Mouse (Mus musculus) C2C12 (cell line): ENCODE data around the gene Pld4.
"Not testable (repeated sequence)": the region's sequence is repeated elsewhere in the genome, so short reads cannot be mapped to it uniquely, and the experiment has no call there.

Experiments used
- CTCF ChIP-seq: IDR thresholded peaks from one replicate; pipeline ENCODE4 v1.5.1; 2011; ENCODE audit not compliant: control insufficient read depth, insufficient read depth, insufficient read length
- MAX ChIP-seq: IDR thresholded peaks from one replicate; pipeline ENCODE4 v1.6.1; 2011; ENCODE audit warnings: mild to moderate bottlenecking, control low read depth
- MYOD1 ChIP-seq: IDR thresholded peaks from one replicate; pipeline ENCODE4 v1.6.1; 2011; ENCODE audit warnings: low read depth; ENCODE audit not compliant: control insufficient read depth, insufficient read length
- MYOG ChIP-seq: IDR thresholded peaks from one replicate; pipeline ENCODE4 v1.6.1; 2011; ENCODE audit not compliant: control insufficient read depth, insufficient read length; ENCODE audit errors: extremely low read depth
- USF1 ChIP-seq: IDR thresholded peaks from one replicate; pipeline ENCODE4 v1.6.1; 2011; ENCODE audit warnings: low read depth, mild to moderate bottlenecking, control low read depth, moderate library complexity

- TF ChIP-seq CTCF, MAX, MYOG, MYOD1, USF1: not testable (repeated sequence)
Observed at GRCm38 (mm10) chr12:112816866-112817265, 56.4 kb downstream of the Pld4 start.
